Mouse (Mus musculus): ENCODE results near the gene Golga4. TPM values are rescaled to one million over a fixed set of nuclear protein-coding genes. Genes with fewer than 3 reads are reported as not detected.

Golga4 gene
- total and polyA plus RNA-seq, 2 experiments from 2014 or later = 45.3 to 57.6 TPM

DNA sequence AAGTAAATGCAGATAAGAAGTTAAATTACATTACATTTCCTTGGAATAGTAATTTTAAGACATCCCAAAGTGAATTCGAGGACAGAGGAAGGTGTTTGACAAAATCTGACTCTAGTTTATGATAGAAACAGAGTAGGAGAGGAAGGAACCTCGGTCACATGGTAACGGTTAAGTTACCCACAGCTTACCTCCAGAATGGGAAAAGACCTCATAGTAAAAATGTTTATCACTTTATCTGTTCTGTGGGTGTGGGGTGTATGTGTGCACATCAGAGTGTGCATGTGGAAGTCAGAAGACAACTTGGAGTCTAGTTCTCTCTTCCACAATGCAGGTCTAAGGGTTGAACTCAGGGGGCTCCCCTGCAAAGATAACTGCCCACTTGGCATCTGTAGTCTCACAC is 10.1 kb downstream of the Golga4 start:
- peaks cover 13% of the 10 kb centered on the region for H3K36me3 ChIP-seq (replicated peaks; ENCODE audit: control insufficient read depth, insufficient read depth, low read length)
- no peak overlapping the region for H3K4me3 ChIP-seq (ENCODE audit: low read depth, low read length)
- H3K9ac ChIP-seq (replicated peaks; ENCODE audit: low read depth, low read length) = no peak overlapping the region
- H3K4me2 ChIP-seq (ENCODE audit: low read depth, low read length) = no peak overlapping the region
- TF ChIP-seq EP300 (IDR thresholded peaks at IDR 0.05; ENCODE audit: low read depth) = no peak
- no peak for TF ChIP-seq CTCF (IDR thresholded peaks at IDR 0.05; ENCODE audit: low read depth)
- DNase-seq (ENCODE audit: low spot score) = no peak
- no peak overlapping the region for H3K27ac ChIP-seq (ENCODE audit: low read depth)
- no peaks in the 10 kb centered on the region for H3K9me3 ChIP-seq (replicated peaks; ENCODE audit: control insufficient read depth, low read length)
- peaks cover 58% of the 10 kb centered on the region for H3K4me1 ChIP-seq (ENCODE audit: control insufficient read depth, insufficient read depth)
- no peaks in the 10 kb centered on the region for H3K27me3 ChIP-seq (ENCODE audit: control insufficient read depth, insufficient read depth, low read length)
- no peak for ATAC-seq (ENCODE audit: insufficient read depth, low read depth)
- 87% methylated on average over 3 of the region's 3 CpGs for whole genome bisulfite sequencing

DNA sequence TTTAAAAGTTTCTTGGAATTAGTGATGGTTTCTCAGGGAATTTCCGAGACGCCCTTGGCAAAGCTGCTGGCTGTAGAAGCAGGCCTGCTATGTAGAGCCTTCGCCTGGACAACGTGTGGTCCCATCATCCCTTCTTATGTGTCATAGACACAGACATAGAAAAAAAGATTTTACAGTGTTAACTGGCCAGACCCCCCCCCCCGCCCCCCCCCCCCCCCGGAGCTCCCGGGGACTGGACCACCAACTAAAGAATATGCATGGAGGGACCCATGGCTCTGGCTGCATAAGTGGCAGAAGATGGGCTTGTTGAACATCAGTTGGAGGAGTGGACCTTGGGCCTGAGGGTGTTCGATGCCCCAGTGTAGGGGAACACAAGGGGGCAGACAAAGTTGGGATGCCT is 11.6 kb downstream of the Golga4 start:
- TF ChIP-seq CTCF (IDR thresholded peaks at IDR 0.05; ENCODE audit: low read depth) (no peak), EP300 (IDR thresholded peaks at IDR 0.05; ENCODE audit: low read depth) (no peak)
- WGBS = 77% methylated on average over 8 of the region's 8 CpGs

DNA sequence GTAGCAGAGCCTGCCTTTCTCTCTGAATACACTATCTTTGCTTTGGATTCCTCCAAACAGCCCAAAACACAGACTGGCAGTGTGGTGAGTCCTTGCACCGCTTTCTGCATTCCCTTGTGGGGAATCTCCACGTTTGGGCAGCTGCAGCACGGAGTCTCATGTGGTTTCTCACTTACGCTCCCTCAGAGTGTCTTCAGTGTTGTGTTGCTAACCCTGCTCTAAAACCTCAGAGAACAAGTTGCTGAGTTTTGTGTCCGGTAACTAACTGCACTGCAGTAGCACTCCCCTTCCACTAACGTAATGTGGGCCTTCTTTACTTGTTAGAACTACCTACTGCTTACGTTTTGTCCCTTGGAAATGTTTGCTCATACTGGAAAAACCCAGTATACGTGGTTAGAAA is 13.0 kb downstream of the Golga4 start:
- Histone ChIP-seq H3K36me3 (replicated peaks; ENCODE audit: control insufficient read depth, insufficient read depth, low read length) (peaks cover 26% of the 10 kb centered on the region), H3K9me3 (replicated peaks; ENCODE audit: control insufficient read depth, low read length) (no peaks in the 10 kb centered on the region), H3K4me2 (ENCODE audit: low read depth, low read length) (no peak overlapping the region), H3K4me1 (ENCODE audit: control insufficient read depth, insufficient read depth) (peaks cover 34% of the 10 kb centered on the region), H3K9ac (replicated peaks; ENCODE audit: low read depth, low read length) (no peak overlapping the region), H3K27me3 (ENCODE audit: control insufficient read depth, insufficient read depth, low read length) (no peaks in the 10 kb centered on the region), H3K27ac (ENCODE audit: low read depth) (peak overlapping the region; percentile 57), H3K4me3 (ENCODE audit: low read depth, low read length) (no peak overlapping the region)
- no peak for DNase-seq (ENCODE audit: low spot score)
- ATAC-seq (ENCODE audit: insufficient read depth, low read depth) = 0 out of 2 replicates have a peak, but pooled peaks have one; percentile 15
- TF ChIP-seq EP300 (IDR thresholded peaks at IDR 0.05; ENCODE audit: low read depth) = no peak
- 44% methylated on average over 8 of the region's 8 CpGs for WGBS

More for the DNA sequence above, 11.6 kb downstream of the Golga4 start:
- Histone ChIP-seq H3K36me3 (replicated peaks; ENCODE audit: control insufficient read depth, insufficient read depth, low read length) (peaks cover 16% of the 10 kb centered on the region), H3K27ac (ENCODE audit: low read depth) (no peak overlapping the region), H3K9me3 (replicated peaks; ENCODE audit: control insufficient read depth, low read length) (no peaks in the 10 kb centered on the region), H3K9ac (replicated peaks; ENCODE audit: low read depth, low read length) (no peak overlapping the region), H3K27me3 (ENCODE audit: control insufficient read depth, insufficient read depth, low read length) (no peaks in the 10 kb centered on the region), H3K4me3 (ENCODE audit: low read depth, low read length) (no peak overlapping the region), H3K4me2 (ENCODE audit: low read depth, low read length) (no peak overlapping the region), H3K4me1 (ENCODE audit: control insufficient read depth, insufficient read depth) (peaks cover 44% of the 10 kb centered on the region)
- DNase-seq (ENCODE audit: low spot score) = no peak
- no peak for ATAC-seq (ENCODE audit: insufficient read depth, low read depth)

DNA sequence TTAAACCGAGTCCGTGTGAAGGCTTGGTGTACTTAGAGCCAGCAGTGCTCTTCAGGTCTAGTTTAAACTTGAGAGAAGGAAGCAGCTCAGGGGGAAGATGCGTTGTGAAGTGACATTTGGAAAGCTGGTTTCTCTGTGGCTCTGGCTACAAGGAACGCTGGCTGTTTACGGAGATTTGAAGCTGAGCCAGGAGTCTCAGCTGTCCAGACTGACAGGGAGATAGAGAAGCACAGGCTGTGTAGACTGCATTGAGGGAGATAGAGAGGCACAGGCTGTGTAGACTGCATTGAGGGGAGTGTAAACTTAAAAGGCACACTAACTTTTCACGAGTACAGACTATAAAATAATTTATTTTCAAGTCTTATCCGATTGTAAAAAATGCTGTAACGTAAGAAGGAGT is 13.9 kb downstream of the Golga4 start:
- Histone ChIP-seq H3K4me1 (ENCODE audit: control insufficient read depth, insufficient read depth) (peaks cover 34% of the 10 kb centered on the region), H3K9me3 (replicated peaks; ENCODE audit: control insufficient read depth, low read length) (no peaks in the 10 kb centered on the region), H3K4me2 (ENCODE audit: low read depth, low read length) (peak overlapping the region; percentile 26), H3K27me3 (ENCODE audit: control insufficient read depth, insufficient read depth, low read length) (no peaks in the 10 kb centered on the region), H3K4me3 (ENCODE audit: low read depth, low read length) (no peak overlapping the region), H3K9ac (replicated peaks; ENCODE audit: low read depth, low read length) (no peak overlapping the region), H3K27ac (ENCODE audit: low read depth) (peak overlapping the region; percentile 27; the same call in 1 of the 2 replicates), H3K36me3 (replicated peaks; ENCODE audit: control insufficient read depth, insufficient read depth, low read length) (peaks cover 20% of the 10 kb centered on the region)
- DNase-seq (ENCODE audit: low spot score) (peak; percentile 40), ATAC-seq (ENCODE audit: insufficient read depth, low read depth) (no peak)
- 33% methylated on average over 8 of the region's 8 CpGs for WGBS
- TF ChIP-seq CTCF (IDR thresholded peaks at IDR 0.05; ENCODE audit: low read depth) (no peak), EP300 (IDR thresholded peaks at IDR 0.05; ENCODE audit: low read depth) (no peak)

DNA sequence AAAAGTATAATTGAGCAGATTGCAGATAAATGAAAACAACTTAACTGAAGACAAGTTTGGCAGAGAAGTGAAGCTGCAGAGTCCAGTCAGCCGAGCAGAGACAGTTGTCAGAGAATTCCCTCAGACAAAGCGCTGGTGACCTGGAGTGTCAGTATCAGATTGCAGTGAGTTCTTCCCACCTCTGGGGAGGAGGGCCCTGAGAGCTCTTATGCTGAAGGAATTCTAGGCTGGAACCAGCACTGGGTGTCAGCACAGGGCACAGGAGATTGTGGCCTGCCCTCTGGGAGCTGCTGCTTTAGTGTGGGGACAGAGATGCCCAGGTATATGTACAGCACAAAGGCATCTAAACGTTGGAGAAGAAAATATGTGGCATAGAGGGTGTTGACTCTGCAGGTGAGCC is 14.8 kb downstream of the Golga4 start:
- no peak overlapping the region for H3K27ac ChIP-seq (ENCODE audit: low read depth)
- H3K4me1 ChIP-seq (ENCODE audit: control insufficient read depth, insufficient read depth) = peaks cover 34% of the 10 kb centered on the region

DNA sequence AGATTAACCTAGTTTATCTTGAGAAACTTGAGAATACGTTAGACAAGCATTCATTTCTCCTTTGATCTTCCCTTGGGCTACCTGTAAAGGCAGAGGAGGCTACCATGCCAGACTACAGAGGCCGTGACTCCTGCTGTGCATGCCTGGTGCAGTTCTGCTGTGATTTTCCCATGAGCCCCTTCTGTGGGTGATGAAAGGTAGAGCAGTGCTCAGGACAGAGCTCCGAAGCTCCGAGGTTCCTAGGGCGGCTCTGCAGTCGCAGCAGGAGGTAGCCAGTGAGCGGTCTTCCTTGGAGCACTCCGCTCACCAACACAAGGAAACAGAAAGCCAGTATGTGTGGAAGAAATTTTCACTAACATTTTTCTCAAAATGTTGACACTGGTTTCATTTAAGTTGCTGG is 15.6 kb downstream of the Golga4 start:
- ATAC-seq (ENCODE audit: insufficient read depth, low read depth) = no peak
- WGBS = 70% methylated on average over 8 of the region's 8 CpGs
- no peaks in the 10 kb centered on the region for H3K27me3 ChIP-seq (ENCODE audit: control insufficient read depth, insufficient read depth, low read length)
- TF ChIP-seq EP300 (IDR thresholded peaks at IDR 0.05; ENCODE audit: low read depth) (no peak), CTCF (IDR thresholded peaks at IDR 0.05; ENCODE audit: low read depth) (no peak)
- H3K4me1 ChIP-seq (ENCODE audit: control insufficient read depth, insufficient read depth) = peaks cover 27% of the 10 kb centered on the region
- H3K4me3 ChIP-seq (ENCODE audit: low read depth, low read length) = no peak overlapping the region
- H3K9me3 ChIP-seq (replicated peaks; ENCODE audit: control insufficient read depth, low read length) = no peaks in the 10 kb centered on the region
- H3K36me3 ChIP-seq (replicated peaks; ENCODE audit: control insufficient read depth, insufficient read depth, low read length) = peaks cover 26% of the 10 kb centered on the region
- DNase-seq (ENCODE audit: low spot score) = no peak
- H3K4me2 ChIP-seq (ENCODE audit: low read depth, low read length) = no peak overlapping the region
- no peak overlapping the region for H3K27ac ChIP-seq (ENCODE audit: low read depth)
- H3K9ac ChIP-seq (replicated peaks; ENCODE audit: low read depth, low read length) = no peak overlapping the region

More for the DNA sequence above, 14.8 kb downstream of the Golga4 start:
- no peak overlapping the region for H3K4me2 ChIP-seq (ENCODE audit: low read depth, low read length)
- WGBS = 32% methylated on average over 3 of the region's 3 CpGs
- peak; percentile 39; the same call in 1 of the 2 replicates for ATAC-seq (ENCODE audit: insufficient read depth, low read depth)
- H3K9ac ChIP-seq (replicated peaks; ENCODE audit: low read depth, low read length) = no peak overlapping the region
- peaks cover 18% of the 10 kb centered on the region for H3K36me3 ChIP-seq (replicated peaks; ENCODE audit: control insufficient read depth, insufficient read depth, low read length)
- H3K4me3 ChIP-seq (ENCODE audit: low read depth, low read length) = no peak overlapping the region
- no peak for DNase-seq (ENCODE audit: low spot score)
- TF ChIP-seq CTCF (IDR thresholded peaks at IDR 0.05; ENCODE audit: low read depth) (no peak), EP300 (IDR thresholded peaks at IDR 0.05; ENCODE audit: low read depth) (no peak)
- H3K27me3 ChIP-seq (ENCODE audit: control insufficient read depth, insufficient read depth, low read length) = no peaks in the 10 kb centered on the region
- H3K9me3 ChIP-seq (replicated peaks; ENCODE audit: control insufficient read depth, low read length) = no peaks in the 10 kb centered on the region

All from heart, postnatal 0 days (tissue).